Mouse (Mus musculus): ENCODE measurements around the gene Tmf1.

Gene Tmf1

DNA sequence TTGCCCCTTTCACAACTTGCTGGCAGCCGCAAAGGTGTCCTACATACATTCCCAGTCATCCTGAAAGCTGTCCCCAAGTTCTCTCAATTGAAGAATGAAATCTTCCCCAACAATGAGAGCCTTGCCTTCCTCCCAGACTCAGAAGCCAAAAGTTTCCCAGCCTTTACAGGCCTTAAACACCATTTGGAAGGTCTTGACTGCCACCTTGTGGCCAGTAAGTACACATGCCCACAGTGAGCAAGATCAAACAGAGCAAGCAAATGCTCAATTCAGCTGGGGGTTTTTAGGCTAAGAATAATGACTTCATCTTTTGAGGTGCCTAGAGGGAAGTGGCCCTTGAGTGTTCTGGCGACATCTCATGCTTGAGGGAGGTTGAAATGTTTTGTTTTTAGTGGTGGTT lies 72.1 kb downstream of the Tmf1 start:
- ATAC-seq (ENCODE audit: low TSS enrichment), result peak; percentile 93

DNA sequence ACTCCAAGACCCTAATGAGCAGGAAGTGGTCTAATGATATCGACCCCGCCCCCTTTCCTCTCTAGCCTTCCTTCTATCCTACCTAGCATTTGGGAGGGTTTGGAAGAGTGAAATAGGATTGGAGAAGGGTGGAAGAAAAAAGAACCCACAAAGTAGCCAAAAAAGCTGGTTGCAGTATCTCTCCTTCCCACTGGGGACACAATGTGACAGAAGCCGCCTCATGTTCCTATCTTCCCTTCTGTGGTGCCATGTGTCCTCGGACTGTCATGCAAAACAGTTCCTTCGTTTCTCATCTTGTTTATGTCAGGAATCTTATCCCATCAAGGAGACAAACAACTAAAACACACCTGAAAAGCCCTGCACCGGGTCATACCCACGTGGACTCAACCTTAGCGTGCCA lies 72.8 kb downstream of the Tmf1 start:
- no peak for ATAC-seq (ENCODE audit: low TSS enrichment)

DNA sequence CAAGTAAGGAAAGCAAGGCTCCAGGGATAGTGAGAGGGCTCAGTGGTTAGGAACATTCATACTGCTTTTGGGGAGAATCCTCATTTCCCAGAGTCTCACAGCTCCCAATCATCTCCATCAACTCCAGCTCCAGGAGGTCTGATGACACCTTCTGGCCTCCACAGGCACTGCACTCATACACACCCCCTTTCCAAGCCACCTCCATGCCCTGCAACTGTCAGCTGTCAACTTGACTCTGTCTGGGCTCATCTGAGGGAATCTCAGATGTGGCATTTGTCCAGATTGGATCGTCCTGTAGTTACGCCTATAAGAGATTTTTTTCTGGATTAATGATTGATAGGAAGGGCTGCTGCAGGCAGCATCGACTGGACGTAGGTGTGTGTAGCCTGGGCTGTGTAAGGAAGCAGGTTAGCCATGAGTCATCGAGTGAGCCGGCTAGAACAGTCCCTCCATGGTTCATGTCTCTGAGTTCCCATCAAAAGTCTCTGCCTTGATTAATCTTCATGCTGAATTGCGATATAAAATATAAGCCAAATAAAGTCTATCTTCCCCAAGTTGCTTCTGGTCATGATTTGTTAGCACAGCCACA lies 74.6 kb downstream of the Tmf1 start:
- peak; percentile 77 for ATAC-seq (ENCODE audit: low TSS enrichment)
